Mouse (Mus musculus): ENCODE measurements at regions not wholly inside any gene's neighbourhood (a gene's known extent, or its start where the extent isn't known, plus 50 kb on each side); places are given as distances from the start of the nearest gene placed in this dataset.

DNA sequence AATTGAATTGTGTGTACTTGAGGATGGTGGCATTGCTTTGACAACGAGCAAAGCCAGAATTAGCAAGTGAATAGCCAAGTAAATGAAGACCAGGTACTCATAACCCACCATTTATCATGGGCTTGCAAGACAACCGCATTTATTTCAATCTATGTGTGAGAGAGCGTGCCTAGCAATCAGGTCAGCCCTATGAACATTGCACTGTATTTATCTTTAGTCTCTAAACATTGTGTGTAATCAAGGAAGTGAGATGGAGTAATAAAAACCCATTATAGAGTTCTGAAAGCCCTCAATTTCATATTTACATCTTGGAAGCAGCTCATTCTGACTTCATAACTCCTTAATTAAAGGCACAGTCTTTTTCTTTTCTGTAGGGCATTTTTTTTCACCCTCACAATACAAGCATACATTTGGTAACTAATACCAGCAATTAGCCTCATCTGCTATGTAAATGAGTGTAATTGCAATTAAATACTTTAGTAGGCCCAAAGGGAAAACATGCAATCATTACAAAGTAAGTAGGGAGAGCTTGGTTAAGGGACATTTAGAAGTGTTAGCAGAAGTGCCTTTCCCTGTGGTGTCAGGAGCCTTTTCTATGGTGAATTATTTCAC, 150.8 kb upstream of the Dph6 start:
- TF ChIP-seq CTCF (IDR thresholded peaks at IDR 0.05; ENCODE audit: borderline replicate concordance, control insufficient read depth, extremely low read depth, insufficient read depth, low read length, poor library complexity), result no peak
- no peak for TF ChIP-seq POLR2A (IDR thresholded peaks at IDR 0.05; ENCODE audit: control insufficient read depth, extremely low read depth, insufficient read depth, low read length, poor library complexity)

All from thymus, adult 2 months (tissue).